Mouse (Mus musculus) liver, adult 2 months (tissue): ENCODE data around the gene Psma5.

Experiments
- CTCF ChIP-seq: fragments of 200-500 bp; IDR thresholded peaks from 2 replicates; pipeline ENCODE4 v1.5.1; 2011; ENCODE audit warnings: low read depth, low read length, control low read depth
- POLR2A ChIP-seq: fragments of 200-500 bp; IDR thresholded peaks from 2 replicates; pipeline ENCODE4 v1.6.1; 2011; ENCODE audit warnings: low read length, control low read depth; ENCODE audit not compliant: insufficient read depth; ENCODE audit errors: extremely low read depth

- TF ChIP-seq CTCF (no peak), POLR2A (no peak)
Measured at GRCm38 (mm10) chr3:108304747-108305146, 48.0 kb downstream of the Psma5 start.
